Mouse (Mus musculus) spleen, postnatal 10 days (tissue): ENCODE measurements around the gene Prdm5.
A peak's percentile ranks its signal among the peaks of the same experiment; 100 is the strongest.

Experiments used
- DNase-seq, 2 experiments: peaks; one replicate each; pipeline ENCODE4 v3.0.0; 2021 to 2022; ENCODE audit warnings: low spot score in 2 of 2

Gene Prdm5

GRCm38 (mm10) chr6:65778861-65779688 lies at the start of gene Prdm5:
TSS of gene Prdm5 (plus strand) at chr6:65778988.
- peak in 1 of 2 experiments; percentile 24 for DNase-seq

GRCm38 (mm10) chr6:65739442-65739841 lies 39.3 kb upstream of the Prdm5 start:
- no peak for DNase-seq

- no peak for DNase-seq
Observed at GRCm38 (mm10) chr6:65743144-65743870, 35.5 kb upstream of the Prdm5 start.

GRCm38 (mm10) chr6:65743871-65744202 lies 35.0 kb upstream of the Prdm5 start:
- no peak for DNase-seq

GRCm38 (mm10) chr6:65758214-65758613 lies 20.6 kb upstream of the Prdm5 start:
- no peak for DNase-seq

GRCm38 (mm10) chr6:65759174-65759573 lies 19.6 kb upstream of the Prdm5 start:
- no peak for DNase-seq

- no peak for DNase-seq
Observed at GRCm38 (mm10) chr6:65760073-65760472, 18.7 kb upstream of the Prdm5 start.

- DNase-seq: no peak
Observed at GRCm38 (mm10) chr6:65764459-65764858, 14.3 kb upstream of the Prdm5 start.

- no peak for DNase-seq
Observed at GRCm38 (mm10) chr6:65765057-65765456, 13.7 kb upstream of the Prdm5 start.

GRCm38 (mm10) chr6:65765752-65766397 lies 12.9 kb upstream of the Prdm5 start:
- no peak for DNase-seq

GRCm38 (mm10) chr6:65767911-65768310 lies 10.9 kb upstream of the Prdm5 start:
- DNase-seq: no peak

GRCm38 (mm10) chr6:65773566-65773965 lies 5.2 kb upstream of the Prdm5 start:
- no peak for DNase-seq

GRCm38 (mm10) chr6:65779689-65780233 lies 973 bp downstream of the Prdm5 start:
- DNase-seq: no peak

- no peak for DNase-seq
Observed at GRCm38 (mm10) chr6:65781441-65781840, 2.7 kb downstream of the Prdm5 start.

- DNase-seq: no peak
Observed at GRCm38 (mm10) chr6:65783670-65784069, 4.9 kb downstream of the Prdm5 start.

GRCm38 (mm10) chr6:65792923-65793322 lies 14.1 kb downstream of the Prdm5 start:
- DNase-seq: no peak

GRCm38 (mm10) chr6:65796552-65796951 lies 17.8 kb downstream of the Prdm5 start:
- DNase-seq: no peak

- DNase-seq: no peak
Observed at GRCm38 (mm10) chr6:65797276-65797675, 18.5 kb downstream of the Prdm5 start.

GRCm38 (mm10) chr6:65798390-65798789 lies 19.6 kb downstream of the Prdm5 start:
- DNase-seq: no peak

- no peak for DNase-seq
Observed at GRCm38 (mm10) chr6:65811685-65812084, 32.9 kb downstream of the Prdm5 start.

- no peak for DNase-seq
Observed at GRCm38 (mm10) chr6:65818039-65818747, 39.4 kb downstream of the Prdm5 start.

- no peak for DNase-seq
Observed at GRCm38 (mm10) chr6:65828656-65829055, 49.9 kb downstream of the Prdm5 start.
